Mouse (Mus musculus): ENCODE data around the gene Arl8a. TPM values are rescaled to one million over a fixed set of nuclear protein-coding genes. Genes with fewer than 3 reads are reported as not detected.
"Not testable (repeated sequence)": the region's sequence is repeated elsewhere in the genome, so short reads cannot be mapped to it uniquely, and the experiment has no call there.

Gene Arl8a
- total RNA-seq (2021): 100 to 1,000 TPM; 248 to 258 TPM
- long read RNA-seq, transcript Arl8a-201 (7 exons, 1,713 nt): major isoform, 205 of 237 reads
- long read RNA-seq, partial matches to known transcripts: 3 of 237 reads
- long read RNA-seq, other reads (novel, unspliced or antisense): 29 of 237 reads

- DNase-seq (ENCODE audit: low spot score in 2 of 2): peak; percentile 84 to 88
Observed at GRCm38 (mm10) chr1:135146077-135146945, at the start of gene Arl8a. Gene Arl8a, plus strand, starts transcription at chr1:135146824.

GRCm38 (mm10) chr1:135097441-135097840 lies 49.2 kb upstream of the Arl8a start:
- DNase-seq (ENCODE audit: low spot score in 2 of 2): no peak

- no peak for DNase-seq (ENCODE audit: low spot score in 2 of 2)
Observed at GRCm38 (mm10) chr1:135098441-135098840, 48.2 kb upstream of the Arl8a start.

GRCm38 (mm10) chr1:135100400-135100799 lies 46.2 kb upstream of the Arl8a start:
- DNase-seq (ENCODE audit: low spot score in 2 of 2): no peak

GRCm38 (mm10) chr1:135105124-135105523 lies 41.5 kb upstream of the Arl8a start, which contains the start of gene Lgr6:
Gene Lgr6, minus strand, starts transcription at chr1:135105276.
- no peak for DNase-seq (ENCODE audit: low spot score in 2 of 2)

- peak in 1 of 2 experiments; percentile 62 for DNase-seq (ENCODE audit: low spot score in 2 of 2)
Observed at GRCm38 (mm10) chr1:135105951-135106350, 40.7 kb upstream of the Arl8a start.

- DNase-seq (ENCODE audit: low spot score in 2 of 2): no peak
Observed at GRCm38 (mm10) chr1:135108611-135109010, 38.0 kb upstream of the Arl8a start.

GRCm38 (mm10) chr1:135110075-135110474 lies 36.5 kb upstream of the Arl8a start:
- peak; percentile 52 to 83 for DNase-seq (ENCODE audit: low spot score in 2 of 2)

GRCm38 (mm10) chr1:135111271-135111670 lies 35.4 kb upstream of the Arl8a start:
- DNase-seq (ENCODE audit: low spot score in 2 of 2): not testable (repeated sequence)

- peak in 1 of 2 experiments; percentile 49 for DNase-seq (ENCODE audit: low spot score in 2 of 2)
Observed at GRCm38 (mm10) chr1:135112661-135113060, 34.0 kb upstream of the Arl8a start.

GRCm38 (mm10) chr1:135124573-135125363 lies 21.9 kb upstream of the Arl8a start:
- no peak for DNase-seq (ENCODE audit: low spot score in 2 of 2)

DNA sequence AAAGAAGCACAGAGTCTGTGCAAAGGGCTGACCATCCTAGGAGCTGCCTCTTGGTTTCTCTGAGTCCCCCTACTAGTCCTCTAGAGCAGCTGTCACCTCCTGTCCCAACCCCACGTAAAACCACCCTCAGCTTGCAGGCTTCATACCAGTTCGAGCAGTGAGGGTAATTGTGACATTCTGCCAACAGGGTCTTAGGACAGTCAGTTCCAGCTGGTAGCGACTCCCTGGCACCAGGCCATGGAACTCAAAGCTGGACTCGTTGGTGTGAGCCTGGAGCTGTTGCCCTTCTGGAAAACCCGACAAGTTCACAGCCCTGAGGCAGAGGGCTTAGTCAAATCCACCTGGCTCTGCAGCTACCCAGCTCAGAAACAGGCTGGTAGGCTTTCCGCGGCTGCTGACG lies 20.6 kb upstream of the Arl8a start:
- no peak for DNase-seq (ENCODE audit: low spot score in 2 of 2)

DNA sequence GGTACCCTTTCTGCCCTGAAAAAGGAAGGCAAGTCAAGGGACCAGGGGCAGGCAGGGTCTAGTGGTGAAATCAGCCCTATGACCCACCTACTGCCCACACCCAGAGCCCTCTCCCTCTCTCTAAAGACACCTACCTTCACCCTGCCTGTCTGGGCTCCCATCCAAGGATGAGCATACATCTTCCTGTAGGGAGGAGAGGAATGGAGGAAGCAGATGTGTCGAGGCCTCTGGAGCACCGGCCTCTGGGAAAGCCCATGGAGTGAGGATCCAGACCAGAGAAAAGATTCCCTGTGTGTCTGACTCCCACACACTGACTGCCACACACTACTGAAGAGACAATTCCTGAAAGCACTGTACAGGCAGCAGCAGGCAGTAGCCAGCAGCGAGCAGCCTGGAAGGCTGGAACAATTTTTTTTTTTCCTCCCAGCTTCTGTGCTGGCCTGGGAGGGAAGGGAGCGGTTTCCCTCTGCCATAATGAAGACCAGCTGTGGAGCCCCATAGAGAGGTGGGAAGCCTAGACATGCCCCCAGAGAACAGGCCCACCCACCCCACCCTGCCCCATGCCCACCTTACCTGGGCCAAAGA lies 20.1 kb upstream of the Arl8a start:
- peak in 1 of 2 experiments; percentile 25 for DNase-seq (ENCODE audit: low spot score in 2 of 2)

DNA sequence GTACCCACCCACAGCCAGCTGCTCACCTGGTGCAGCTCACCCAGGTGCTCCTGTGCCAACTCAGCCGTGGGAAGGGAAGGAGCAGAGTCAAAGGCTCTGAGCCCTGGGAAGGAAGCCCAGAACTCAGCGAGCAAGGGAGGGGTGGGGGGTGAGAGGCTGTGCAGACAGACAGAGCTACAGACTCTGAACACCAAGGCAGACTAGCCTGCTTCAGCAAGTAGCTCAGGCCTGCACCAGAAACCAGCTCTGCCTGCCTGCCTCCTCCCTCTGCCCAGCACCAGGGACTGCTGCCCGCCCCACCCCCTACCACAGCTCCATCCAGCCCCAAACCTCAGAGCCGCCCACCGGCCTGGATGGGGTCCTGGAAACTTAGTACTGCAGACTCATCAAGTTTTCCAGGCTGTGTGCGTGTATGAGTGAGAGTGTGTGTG lies 18.6 kb upstream of the Arl8a start:
- DNase-seq (ENCODE audit: low spot score in 2 of 2): no peak

- DNase-seq (ENCODE audit: low spot score in 2 of 2): no peak
Observed at GRCm38 (mm10) chr1:135128986-135129385, 17.6 kb upstream of the Arl8a start.

DNA sequence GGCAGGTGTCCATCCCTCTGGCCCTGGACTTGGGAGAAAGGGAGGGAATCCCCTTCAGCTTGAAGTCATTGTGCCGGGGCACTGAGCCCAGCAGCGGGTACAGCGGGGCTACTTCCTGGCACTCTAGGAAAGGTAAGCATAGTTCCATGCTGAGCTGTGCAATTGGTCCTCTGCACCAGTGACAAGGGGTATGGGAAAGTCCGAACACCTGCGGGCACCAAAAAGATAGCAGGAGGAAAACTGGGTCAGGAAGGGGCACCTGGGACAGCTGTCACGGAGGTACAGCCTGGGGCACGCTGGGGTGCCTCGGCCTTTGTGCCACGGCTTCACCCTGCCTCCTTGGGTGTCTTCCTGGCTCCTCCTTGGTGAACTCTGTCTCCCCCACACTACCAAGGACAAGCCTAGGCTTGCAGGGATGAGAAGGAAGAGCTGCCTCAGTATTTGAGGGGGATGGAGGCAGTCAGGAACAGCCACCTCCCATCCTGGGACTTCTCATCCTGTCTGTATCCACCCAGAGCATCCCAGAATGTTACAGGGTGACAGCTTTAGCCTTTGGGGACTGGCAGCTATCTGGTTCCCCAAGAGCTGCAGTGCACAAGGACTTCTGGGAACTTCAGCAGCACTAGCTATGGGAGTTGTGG lies 17.0 kb upstream of the Arl8a start:
- DNase-seq (ENCODE audit: low spot score in 2 of 2): no peak

- no peak for DNase-seq (ENCODE audit: low spot score in 2 of 2)
Observed at GRCm38 (mm10) chr1:135130376-135131018, 16.1 kb upstream of the Arl8a start.

GRCm38 (mm10) chr1:135131034-135131433 lies 15.6 kb upstream of the Arl8a start:
- DNase-seq (ENCODE audit: low spot score in 2 of 2): no peak

GRCm38 (mm10) chr1:135131560-135131959 lies 15.1 kb upstream of the Arl8a start:
- DNase-seq (ENCODE audit: low spot score in 2 of 2): no peak

DNA sequence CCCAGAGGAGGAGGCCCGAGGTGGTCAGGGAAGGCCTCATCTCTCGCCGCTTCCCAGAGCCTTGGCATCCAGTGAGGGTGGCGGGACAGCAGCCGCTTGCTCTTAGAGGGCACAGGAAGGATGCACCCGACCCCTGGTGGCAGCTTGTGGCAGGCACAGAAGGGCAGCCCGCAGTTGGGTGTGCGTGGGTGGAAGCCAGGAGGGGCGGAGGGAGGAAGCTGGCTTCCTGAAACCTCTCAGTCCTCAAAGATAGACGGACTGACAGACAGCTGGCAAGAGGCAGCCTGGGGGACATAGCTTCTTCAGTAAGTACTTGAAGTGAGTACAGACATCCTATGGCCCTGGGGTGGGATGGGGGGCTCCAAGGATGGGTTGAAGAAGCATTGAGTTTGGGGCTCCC lies 14.2 kb upstream of the Arl8a start, which contains the start of gene Ptpn7:
TSS of gene Ptpn7 (plus strand) at position 228 of the 400 bp plus-strand sequence.
- peak in 1 of 2 experiments; percentile 33 for DNase-seq (ENCODE audit: low spot score in 2 of 2)
